Mouse (Mus musculus): ENCODE results near the gene Nhsl1. TPM values are rescaled to one million over a fixed set of nuclear protein-coding genes. Genes with fewer than 3 reads are reported as not detected.
A peak's percentile ranks its signal among the peaks of the same experiment; 100 is the strongest.

Nhsl1 gene
- polyA plus RNA-seq, 1 experiment: 3.0 TPM

DNA sequence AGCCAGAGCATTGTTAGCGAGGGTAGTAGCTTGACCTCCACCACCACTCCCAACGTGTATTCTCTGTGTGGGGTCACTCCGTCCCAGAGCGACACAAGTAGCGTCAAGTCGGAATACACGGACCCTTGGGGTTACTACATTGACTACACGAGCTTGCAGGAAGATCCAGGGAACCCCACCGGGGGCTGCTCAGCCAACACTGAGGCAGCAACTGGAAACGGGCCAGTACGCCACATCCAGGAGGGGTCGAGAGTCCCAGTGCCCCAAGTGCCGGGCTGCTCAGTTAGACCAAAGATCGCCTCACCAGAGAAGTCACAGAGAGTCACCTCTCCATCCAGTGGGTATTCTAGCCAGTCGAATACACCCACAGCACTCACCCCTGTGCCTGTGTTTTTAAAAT is 206.5 kb downstream of the Nhsl1 start:
- Histone ChIP-seq H3ac (ENCODE audit: control insufficient read depth, insufficient read length, low read depth) (no peak overlapping the region), H3K27me3 (ENCODE audit: control insufficient read depth, insufficient read depth, insufficient read length) (no peaks in the 10 kb centered on the region), H3K79me2 (ENCODE audit: control insufficient read depth, insufficient read depth) (no peaks in the 10 kb centered on the region), H3K4me3 (ENCODE audit: insufficient read depth, poor library complexity, severe bottlenecking) (no peak overlapping the region), H3K36me3 (ENCODE audit: control insufficient read depth, insufficient read depth) (peaks cover 10% of the 10 kb centered on the region), H3K79me3 (ENCODE audit: low read depth) (no peaks in the 10 kb centered on the region)
- TF ChIP-seq MYOG (IDR thresholded peaks at IDR 0.05; ENCODE audit: control insufficient read depth, extremely low read depth, insufficient read length) (no peak), USF1 (IDR thresholded peaks at IDR 0.05; ENCODE audit: low read depth) (no peak), FOSL1 (IDR thresholded peaks at IDR 0.05; ENCODE audit: insufficient read depth, low read length, poor library complexity, severe bottlenecking) (no peak), CTCF (IDR thresholded peaks at IDR 0.05; ENCODE audit: control insufficient read depth, insufficient read depth, insufficient read length) (no peak), CEBPB (IDR thresholded peaks at IDR 0.05; ENCODE audit: low read depth) (no peak), MYOD1 (IDR thresholded peaks at IDR 0.05; ENCODE audit: control insufficient read depth, insufficient read length, low read depth) (no peak), MAX (IDR thresholded peaks at IDR 0.05) (no peak)

DNA sequence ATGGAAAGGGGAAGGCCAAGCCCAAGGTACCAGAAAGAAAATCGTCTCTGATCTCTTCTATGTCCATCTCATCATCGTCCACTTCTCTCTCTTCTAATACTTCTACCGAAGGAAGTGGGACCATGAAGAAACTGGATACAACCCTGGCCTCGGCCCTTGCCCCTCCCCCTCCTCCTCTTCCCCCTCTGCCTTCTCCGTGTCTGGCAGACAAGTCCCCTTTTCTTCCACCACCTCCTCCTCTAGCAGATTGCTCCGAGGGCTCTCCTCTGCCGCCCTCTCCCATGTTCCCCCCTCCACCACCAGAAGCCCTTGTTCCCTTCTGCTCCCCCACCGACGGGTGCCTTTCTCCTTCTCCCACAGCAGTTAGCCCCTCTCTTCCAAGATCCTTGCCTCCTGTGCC is 206.9 kb downstream of the Nhsl1 start:
- no peak for TF ChIP-seq MYOG (IDR thresholded peaks at IDR 0.05; ENCODE audit: control insufficient read depth, extremely low read depth, insufficient read length)
- TF ChIP-seq USF1 (IDR thresholded peaks at IDR 0.05; ENCODE audit: low read depth): no peak
- no peak for TF ChIP-seq CTCF (IDR thresholded peaks at IDR 0.05; ENCODE audit: control insufficient read depth, insufficient read depth, insufficient read length)
- no peak for TF ChIP-seq CEBPB (IDR thresholded peaks at IDR 0.05; ENCODE audit: low read depth)
- no peak for TF ChIP-seq FOSL1 (IDR thresholded peaks at IDR 0.05; ENCODE audit: insufficient read depth, low read length, poor library complexity, severe bottlenecking)
- TF ChIP-seq MYOD1 (IDR thresholded peaks at IDR 0.05; ENCODE audit: control insufficient read depth, insufficient read length, low read depth): no peak
- TF ChIP-seq MAX (IDR thresholded peaks at IDR 0.05): no peak
- Histone ChIP-seq H3K79me3 (ENCODE audit: low read depth) (no peaks in the 10 kb centered on the region), H3K79me2 (ENCODE audit: control insufficient read depth, insufficient read depth) (no peaks in the 10 kb centered on the region), H3ac (ENCODE audit: control insufficient read depth, insufficient read length, low read depth) (no peak overlapping the region), H3K36me3 (ENCODE audit: control insufficient read depth, insufficient read depth) (peaks cover 10% of the 10 kb centered on the region), H3K27me3 (ENCODE audit: control insufficient read depth, insufficient read depth, insufficient read length) (no peaks in the 10 kb centered on the region), H3K4me3 (ENCODE audit: insufficient read depth, poor library complexity, severe bottlenecking) (no peak overlapping the region)

DNA sequence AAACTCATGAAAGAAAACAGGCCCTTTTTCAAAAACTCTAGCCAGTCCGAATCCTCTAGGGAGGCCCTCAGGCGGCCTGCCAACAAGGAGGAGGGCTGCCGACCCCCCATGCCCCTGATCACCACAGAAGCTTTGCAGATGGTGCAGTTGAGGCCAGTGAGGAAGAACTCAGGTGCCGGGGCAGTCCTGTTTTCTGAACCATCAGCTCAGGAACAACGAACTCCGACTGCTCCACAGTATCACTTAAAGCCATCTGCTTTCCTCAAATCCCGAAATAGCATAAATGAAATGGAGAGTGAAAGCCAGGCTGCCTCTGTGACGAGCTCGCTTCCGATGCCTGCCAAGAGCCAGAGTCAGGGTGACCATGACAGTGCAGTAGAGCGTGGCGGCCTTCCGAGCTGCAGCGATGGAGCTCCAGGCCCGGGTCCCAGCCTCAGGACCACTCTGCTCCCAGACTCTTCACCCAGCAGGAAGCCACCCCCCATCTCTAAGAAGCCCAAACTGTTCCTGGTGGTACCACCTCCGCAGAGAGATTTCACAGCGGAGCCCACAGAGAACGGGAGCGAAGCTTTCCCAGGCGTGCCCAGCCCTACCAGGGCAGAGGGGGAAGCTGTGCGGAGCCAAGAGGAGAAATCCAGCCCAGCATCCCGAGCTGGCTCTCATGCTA is 207.5 kb downstream of the Nhsl1 start:
- H3K36me3 ChIP-seq (ENCODE audit: control insufficient read depth, insufficient read depth): peaks cover 15% of the 10 kb centered on the region
- no peak for TF ChIP-seq MYOD1 (IDR thresholded peaks at IDR 0.05; ENCODE audit: control insufficient read depth, insufficient read length, low read depth)
- no peak for TF ChIP-seq CTCF (IDR thresholded peaks at IDR 0.05; ENCODE audit: control insufficient read depth, insufficient read depth, insufficient read length)
- TF ChIP-seq MAX (IDR thresholded peaks at IDR 0.05): no peak
- TF ChIP-seq USF1 (IDR thresholded peaks at IDR 0.05; ENCODE audit: low read depth): no peak
- TF ChIP-seq CEBPB (IDR thresholded peaks at IDR 0.05; ENCODE audit: low read depth): no peak
- no peak for TF ChIP-seq MYOG (IDR thresholded peaks at IDR 0.05; ENCODE audit: control insufficient read depth, extremely low read depth, insufficient read length)
- TF ChIP-seq FOSL1 (IDR thresholded peaks at IDR 0.05; ENCODE audit: insufficient read depth, low read length, poor library complexity, severe bottlenecking): no peak
- no peaks in the 10 kb centered on the region for H3K27me3 ChIP-seq (ENCODE audit: control insufficient read depth, insufficient read depth, insufficient read length)
- no peak overlapping the region for H3K4me3 ChIP-seq (ENCODE audit: insufficient read depth, poor library complexity, severe bottlenecking)
- no peaks in the 10 kb centered on the region for H3K79me2 ChIP-seq (ENCODE audit: control insufficient read depth, insufficient read depth)
- no peaks in the 10 kb centered on the region for H3K79me3 ChIP-seq (ENCODE audit: low read depth)
- no peak overlapping the region for H3ac ChIP-seq (ENCODE audit: control insufficient read depth, insufficient read length, low read depth)

DNA sequence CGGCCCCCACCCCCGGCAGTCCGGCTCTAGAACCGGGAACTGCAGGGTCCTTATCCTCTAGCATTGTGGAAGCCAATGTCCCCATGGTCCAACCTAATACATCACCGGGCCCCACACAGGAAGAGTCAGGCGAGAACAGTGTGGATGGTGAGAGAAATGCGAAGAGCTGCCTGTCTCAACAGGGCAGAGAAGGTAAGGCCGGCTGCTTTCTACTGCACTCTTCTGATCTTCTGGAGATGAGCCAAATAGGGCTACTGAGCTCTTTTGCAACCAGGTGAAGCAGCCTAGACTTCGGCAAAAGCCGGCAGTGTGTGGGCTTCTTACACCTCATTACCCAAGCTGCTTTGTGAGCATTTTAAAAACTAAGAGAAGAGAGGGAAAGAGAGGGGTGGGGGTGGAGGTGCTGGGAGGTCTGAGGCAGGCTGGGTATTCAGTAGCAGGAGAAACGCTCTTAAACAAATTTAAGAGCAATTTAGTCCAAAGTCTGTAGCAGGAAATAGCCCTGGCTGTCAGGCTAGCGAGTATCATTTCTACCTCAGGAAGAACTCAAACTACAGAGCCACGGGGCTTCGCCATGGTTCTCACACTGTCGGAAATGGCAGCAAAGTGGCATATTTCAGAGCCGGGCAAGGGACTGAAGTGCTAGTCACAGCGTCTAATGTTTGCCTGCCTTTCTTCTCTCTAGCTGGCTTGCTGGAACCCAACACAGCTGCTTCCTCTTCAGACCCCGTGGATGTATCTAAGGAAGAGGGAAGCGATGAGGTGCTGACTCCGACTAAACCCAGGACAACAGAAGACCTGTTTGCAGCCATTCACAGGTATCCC is 208.3 kb downstream of the Nhsl1 start:
- no peaks in the 10 kb centered on the region for H3K79me2 ChIP-seq (ENCODE audit: control insufficient read depth, insufficient read depth)
- peaks cover 22% of the 10 kb centered on the region for H3K36me3 ChIP-seq (ENCODE audit: control insufficient read depth, insufficient read depth)
- no peak overlapping the region for H3K4me3 ChIP-seq (ENCODE audit: insufficient read depth, poor library complexity, severe bottlenecking)
- TF ChIP-seq MYOD1 (IDR thresholded peaks at IDR 0.05; ENCODE audit: control insufficient read depth, insufficient read length, low read depth) (no peak), CTCF (IDR thresholded peaks at IDR 0.05; ENCODE audit: control insufficient read depth, insufficient read depth, insufficient read length) (no peak), CEBPB (IDR thresholded peaks at IDR 0.05; ENCODE audit: low read depth) (no peak), MYOG (IDR thresholded peaks at IDR 0.05; ENCODE audit: control insufficient read depth, extremely low read depth, insufficient read length) (no peak), FOSL1 (IDR thresholded peaks at IDR 0.05; ENCODE audit: insufficient read depth, low read length, poor library complexity, severe bottlenecking) (no peak), USF1 (IDR thresholded peaks at IDR 0.05; ENCODE audit: low read depth) (no peak), MAX (IDR thresholded peaks at IDR 0.05) (no peak)
- H3K79me3 ChIP-seq (ENCODE audit: low read depth): no peaks in the 10 kb centered on the region
- H3ac ChIP-seq (ENCODE audit: control insufficient read depth, insufficient read length, low read depth): no peak overlapping the region
- no peaks in the 10 kb centered on the region for H3K27me3 ChIP-seq (ENCODE audit: control insufficient read depth, insufficient read depth, insufficient read length)

DNA sequence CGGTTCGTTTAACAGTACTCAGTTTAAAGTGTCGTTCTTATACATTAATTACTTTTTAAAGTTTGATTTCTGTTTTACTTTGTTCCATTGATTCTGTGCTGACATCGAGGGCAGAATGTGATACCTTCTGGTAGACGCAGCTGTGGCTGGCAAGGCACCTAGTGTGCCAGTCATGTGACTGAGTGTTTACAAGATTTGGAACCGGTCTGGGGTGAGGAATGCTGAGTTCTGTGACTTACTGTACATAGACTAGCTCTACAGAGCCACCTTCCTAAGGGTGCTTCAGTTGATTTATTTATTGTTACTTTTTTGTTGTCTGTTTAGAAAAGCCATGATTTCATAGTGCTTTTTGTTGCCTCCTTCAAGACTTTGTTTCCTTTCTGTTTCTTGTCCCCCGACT is 209.0 kb downstream of the Nhsl1 start:
- no peaks in the 10 kb centered on the region for H3K79me3 ChIP-seq (ENCODE audit: low read depth)
- H3K27me3 ChIP-seq (ENCODE audit: control insufficient read depth, insufficient read depth, insufficient read length): no peaks in the 10 kb centered on the region
- H3K4me3 ChIP-seq (ENCODE audit: insufficient read depth, poor library complexity, severe bottlenecking): no peak overlapping the region
- no peak for TF ChIP-seq CTCF (IDR thresholded peaks at IDR 0.05; ENCODE audit: control insufficient read depth, insufficient read depth, insufficient read length)
- peak; percentile 40 for TF ChIP-seq USF1 (IDR thresholded peaks at IDR 0.05; ENCODE audit: low read depth)
- TF ChIP-seq CEBPB (IDR thresholded peaks at IDR 0.05; ENCODE audit: low read depth): no peak
- TF ChIP-seq FOSL1 (IDR thresholded peaks at IDR 0.05; ENCODE audit: insufficient read depth, low read length, poor library complexity, severe bottlenecking): no peak
- no peaks in the 10 kb centered on the region for H3K79me2 ChIP-seq (ENCODE audit: control insufficient read depth, insufficient read depth)
- no peak overlapping the region for H3ac ChIP-seq (ENCODE audit: control insufficient read depth, insufficient read length, low read depth)
- H3K36me3 ChIP-seq (ENCODE audit: control insufficient read depth, insufficient read depth): peaks cover 24% of the 10 kb centered on the region

All from C2C12 (cell line).